Mouse (Mus musculus): ENCODE data around the gene Tspan13. TPM values are rescaled to one million over a fixed set of nuclear protein-coding genes. Genes with fewer than 3 reads are reported as not detected.

The Tspan13 gene
- polyA plus RNA-seq, 1 experiment from 2014 or later = 132 TPM

- Histone ChIP-seq H3K9ac (replicated peaks; ENCODE audit: low read depth, low read length) (no peak overlapping the region), H3K4me3 (ENCODE audit: low read depth, low read length) (no peak overlapping the region), H3K4me1 (ENCODE audit: control insufficient read depth, insufficient read depth, low read length) (peaks cover 8% of the 10 kb centered on the region; the same call in 1 of the 2 replicates), H3K27ac (ENCODE audit: low read length) (peak overlapping the region; percentile 71; the same call in 1 of the 2 replicates), H3K4me2 (replicated peaks; ENCODE audit: low read depth, low read length) (no peak overlapping the region), H3K27me3 (ENCODE audit: control insufficient read depth, insufficient read depth, low read length) (no peaks in the 10 kb centered on the region), H3K36me3 (ENCODE audit: control insufficient read depth, insufficient read depth, low read length) (no peaks in the 10 kb centered on the region), H3K9me3 (ENCODE audit: control insufficient read depth, low read depth, low read length) (no peaks in the 10 kb centered on the region)
- 26% methylated on average over 6 of the region's 6 CpGs for WGBS
- peak; percentile 23; the same call in 1 of the 2 replicates for ATAC-seq (ENCODE audit: insufficient number of reproducible peaks, insufficient read depth, low FRiP score, low read depth)
Measured at GRCm38 (mm10) chr12:36008364-36009047, 33.8 kb downstream of the Tspan13 start.

GRCm38 (mm10) chr12:36007581-36007980 lies 34.7 kb downstream of the Tspan13 start:
- peak overlapping the region; percentile 71; the same call in 1 of the 2 replicates for H3K27ac ChIP-seq (ENCODE audit: low read length)

GRCm38 (mm10) chr12:36004714-36005113 lies 37.6 kb downstream of the Tspan13 start:
- no peak overlapping the region for H3K9ac ChIP-seq (replicated peaks; ENCODE audit: low read depth, low read length)
- peaks cover 8% of the 10 kb centered on the region; the same call in 1 of the 2 replicates for H3K4me1 ChIP-seq (ENCODE audit: control insufficient read depth, insufficient read depth, low read length)
- H3K4me3 ChIP-seq (ENCODE audit: low read depth, low read length) = no peak overlapping the region
- H3K27me3 ChIP-seq (ENCODE audit: control insufficient read depth, insufficient read depth, low read length) = no peaks in the 10 kb centered on the region
- H3K4me2 ChIP-seq (replicated peaks; ENCODE audit: low read depth, low read length) = no peak overlapping the region
- no peaks in the 10 kb centered on the region for H3K36me3 ChIP-seq (ENCODE audit: control insufficient read depth, insufficient read depth, low read length)
- no peaks in the 10 kb centered on the region for H3K9me3 ChIP-seq (ENCODE audit: control insufficient read depth, low read depth, low read length)
- no peak for ATAC-seq (ENCODE audit: insufficient number of reproducible peaks, insufficient read depth, low FRiP score, low read depth)
- H3K27ac ChIP-seq (ENCODE audit: low read length) = no peak overlapping the region
- 70% methylated on average over 4 of the region's 4 CpGs for WGBS

More at GRCm38 (mm10) chr12:36007581-36007980, 34.7 kb downstream of the Tspan13 start:
- no peak for ATAC-seq (ENCODE audit: insufficient number of reproducible peaks, insufficient read depth, low FRiP score, low read depth)
- H3K4me1 ChIP-seq (ENCODE audit: control insufficient read depth, insufficient read depth, low read length) = peaks cover 8% of the 10 kb centered on the region; the same call in 1 of the 2 replicates
- no peaks in the 10 kb centered on the region for H3K36me3 ChIP-seq (ENCODE audit: control insufficient read depth, insufficient read depth, low read length)
- no peaks in the 10 kb centered on the region for H3K27me3 ChIP-seq (ENCODE audit: control insufficient read depth, insufficient read depth, low read length)
- WGBS = 68% methylated on average over 2 of the region's 2 CpGs
- no peak overlapping the region for H3K9ac ChIP-seq (replicated peaks; ENCODE audit: low read depth, low read length)
- H3K4me3 ChIP-seq (ENCODE audit: low read depth, low read length) = no peak overlapping the region
- no peak overlapping the region for H3K4me2 ChIP-seq (replicated peaks; ENCODE audit: low read depth, low read length)
- no peaks in the 10 kb centered on the region for H3K9me3 ChIP-seq (ENCODE audit: control insufficient read depth, low read depth, low read length)

GRCm38 (mm10) chr12:35995799-35996198 lies 46.5 kb downstream of the Tspan13 start:
- no peak overlapping the region for H3K4me2 ChIP-seq (replicated peaks; ENCODE audit: low read depth, low read length)
- H3K9ac ChIP-seq (replicated peaks; ENCODE audit: low read depth, low read length) = no peak overlapping the region
- no peak overlapping the region for H3K4me3 ChIP-seq (ENCODE audit: low read depth, low read length)
- no peaks in the 10 kb centered on the region for H3K27me3 ChIP-seq (ENCODE audit: control insufficient read depth, insufficient read depth, low read length)
- 23% methylated on average over 5 of the region's 5 CpGs for WGBS
- ATAC-seq (ENCODE audit: insufficient number of reproducible peaks, insufficient read depth, low FRiP score, low read depth) = peak; percentile 70; the same call in 1 of the 2 replicates
- H3K4me1 ChIP-seq (ENCODE audit: control insufficient read depth, insufficient read depth, low read length) = no peaks in the 10 kb centered on the region
- no peaks in the 10 kb centered on the region for H3K36me3 ChIP-seq (ENCODE audit: control insufficient read depth, insufficient read depth, low read length)
- no peak overlapping the region for H3K27ac ChIP-seq (ENCODE audit: low read length)
- H3K9me3 ChIP-seq (ENCODE audit: control insufficient read depth, low read depth, low read length) = no peaks in the 10 kb centered on the region

GRCm38 (mm10) chr12:35994098-35994497 lies 48.2 kb downstream of the Tspan13 start:
- no peak overlapping the region for H3K27ac ChIP-seq (ENCODE audit: low read length)
- no peaks in the 10 kb centered on the region for H3K27me3 ChIP-seq (ENCODE audit: control insufficient read depth, insufficient read depth, low read length)
- H3K4me2 ChIP-seq (replicated peaks; ENCODE audit: low read depth, low read length) = no peak overlapping the region
- no peaks in the 10 kb centered on the region for H3K36me3 ChIP-seq (ENCODE audit: control insufficient read depth, insufficient read depth, low read length)
- no peaks in the 10 kb centered on the region for H3K9me3 ChIP-seq (ENCODE audit: control insufficient read depth, low read depth, low read length)
- H3K4me1 ChIP-seq (ENCODE audit: control insufficient read depth, insufficient read depth, low read length) = no peaks in the 10 kb centered on the region
- no peak overlapping the region for H3K4me3 ChIP-seq (ENCODE audit: low read depth, low read length)
- ATAC-seq (ENCODE audit: insufficient number of reproducible peaks, insufficient read depth, low FRiP score, low read depth) = no peak
- H3K9ac ChIP-seq (replicated peaks; ENCODE audit: low read depth, low read length) = no peak overlapping the region

GRCm38 (mm10) chr12:35993583-35993982 lies 48.7 kb downstream of the Tspan13 start:
- Histone ChIP-seq H3K27me3 (ENCODE audit: control insufficient read depth, insufficient read depth, low read length) (no peaks in the 10 kb centered on the region), H3K4me3 (ENCODE audit: low read depth, low read length) (peak overlapping the region; percentile 0; the same call in 1 of the 2 replicates), H3K4me1 (ENCODE audit: control insufficient read depth, insufficient read depth, low read length) (no peaks in the 10 kb centered on the region), H3K4me2 (replicated peaks; ENCODE audit: low read depth, low read length) (0 out of 2 replicates have a peak overlapping the region, but pooled peaks have one; percentile 5), H3K9ac (replicated peaks; ENCODE audit: low read depth, low read length) (no peak overlapping the region), H3K9me3 (ENCODE audit: control insufficient read depth, low read depth, low read length) (no peaks in the 10 kb centered on the region), H3K36me3 (ENCODE audit: control insufficient read depth, insufficient read depth, low read length) (no peaks in the 10 kb centered on the region), H3K27ac (ENCODE audit: low read length) (no peak overlapping the region)
- no peak for ATAC-seq (ENCODE audit: insufficient number of reproducible peaks, insufficient read depth, low FRiP score, low read depth)
- WGBS = 60% methylated on average over 3 of the region's 3 CpGs

GRCm38 (mm10) chr12:35992711-35993110 lies 49.6 kb downstream of the Tspan13 start, which contains the start of gene Agr2:
Gene Agr2 (plus strand): TSS chr12:35992907.
- peak; percentile 66 for ATAC-seq (ENCODE audit: insufficient number of reproducible peaks, insufficient read depth, low FRiP score, low read depth)
- H3K36me3 ChIP-seq (ENCODE audit: control insufficient read depth, insufficient read depth, low read length) = no peaks in the 10 kb centered on the region
- H3K4me1 ChIP-seq (ENCODE audit: control insufficient read depth, insufficient read depth, low read length) = no peaks in the 10 kb centered on the region
- H3K9ac ChIP-seq (replicated peaks; ENCODE audit: low read depth, low read length) = no peak within 1 kb of the TSS
- 54% methylated on average over 9 of the region's 9 CpGs for WGBS
- H3K4me3 ChIP-seq (ENCODE audit: low read depth, low read length) = peak within 1 kb of the TSS; percentile 0; the same call in 1 of the 2 replicates
- no peaks in the 10 kb centered on the region for H3K9me3 ChIP-seq (ENCODE audit: control insufficient read depth, low read depth, low read length)
- H3K4me2 ChIP-seq (replicated peaks; ENCODE audit: low read depth, low read length) = peak within 1 kb of the TSS; percentile 22; the same call in 1 of the 2 replicates
- no peaks in the 10 kb centered on the region for H3K27me3 ChIP-seq (ENCODE audit: control insufficient read depth, insufficient read depth, low read length)
- H3K27ac ChIP-seq (ENCODE audit: low read length) = peak within 1 kb of the TSS; percentile 50; the same call in 1 of the 2 replicates

GRCm38 (mm10) chr12:35984743-35985142 lies 57.6 kb downstream of the Tspan13 start:
- ATAC-seq (ENCODE audit: insufficient number of reproducible peaks, insufficient read depth, low FRiP score, low read depth) = no peak
- H3K4me1 ChIP-seq (ENCODE audit: control insufficient read depth, insufficient read depth, low read length) = peaks cover 5% of the 10 kb centered on the region; the same call in 1 of the 2 replicates
- WGBS = 69% methylated on average over 5 of the region's 5 CpGs

More at GRCm38 (mm10) chr12:35984743-35985142, 57.6 kb downstream of the Tspan13 start:
- Histone ChIP-seq H3K4me2 (replicated peaks; ENCODE audit: low read depth, low read length) (no peak overlapping the region), H3K27me3 (ENCODE audit: control insufficient read depth, insufficient read depth, low read length) (no peaks in the 10 kb centered on the region), H3K9ac (replicated peaks; ENCODE audit: low read depth, low read length) (no peak overlapping the region), H3K9me3 (ENCODE audit: control insufficient read depth, low read depth, low read length) (no peaks in the 10 kb centered on the region), H3K27ac (ENCODE audit: low read length) (no peak overlapping the region), H3K4me3 (ENCODE audit: low read depth, low read length) (no peak overlapping the region), H3K36me3 (ENCODE audit: control insufficient read depth, insufficient read depth, low read length) (no peaks in the 10 kb centered on the region)
